Mouse (Mus musculus) neural tube, embryonic 12.5 days (tissue): Measurements from ENCODE around the gene Jaml. TPM values are rescaled to one million over a fixed set of nuclear protein-coding genes. Genes with fewer than 3 reads are reported as not detected.

Experiments used
- ATAC-seq: fragments of 200-750 bp; cut with Nextera tagmentation; 2 replicates; pipeline ENCODE4 v1.8.0; 2017; ENCODE audit warnings: low read depth, mild to moderate bottlenecking, moderate TSS enrichment, moderate library complexity; ENCODE audit not compliant: low FRiP score
- H3K27ac ChIP-seq: fragments of 300-500 bp; sonication (generic); 2 replicates; pipeline ENCODE4 v1.5.1; 2016
- H3K27me3 ChIP-seq: fragments of 300-500 bp; sonication (generic); replicated peaks from 2 replicates; pipeline ENCODE4 v1.6.1; 2016; ENCODE audit warnings: mild to moderate bottlenecking
- H3K36me3 ChIP-seq: fragments of 300-500 bp; sonication (generic); 2 replicates; pipeline ENCODE4 v1.6.1; 2016; ENCODE audit warnings: mild to moderate bottlenecking
- H3K4me1 ChIP-seq: fragments of 300-500 bp; sonication (generic); 2 replicates; pipeline ENCODE4 v1.6.1; 2016
- H3K4me2 ChIP-seq: fragments of 300-500 bp; sonication (generic); replicated peaks from 2 replicates; pipeline ENCODE4 v1.6.1; 2016; ENCODE audit warnings: mild to moderate bottlenecking
- H3K4me3 ChIP-seq: fragments of 300-500 bp; sonication (generic); 2 replicates; pipeline ENCODE4 v1.5.1; 2016
- H3K9ac ChIP-seq: fragments of 300-500 bp; sonication (generic); 2 replicates; pipeline ENCODE4 v1.6.1; 2016; ENCODE audit warnings: mild to moderate bottlenecking
- H3K9me3 ChIP-seq: fragments of 300-500 bp; sonication (generic); 2 replicates; pipeline ENCODE4 v1.6.1; 2016; ENCODE audit warnings: mild to moderate bottlenecking
- WGBS: fragments of 180-500 bp; shearing (Covaris S2); methylation state at CpG from one replicate; pipeline ENCODE4 v1.1.7; 2016; 5-methylcytosine and 5-hydroxymethylcytosine counted together
- polyA plus RNA-seq: library from polyadenylated mRNA; unstranded; fragments of >200 nt; fragmentation: Nextera tagmentation; extraction: Ambion mirVana; gene quantifications from 2 replicates; pipeline ENCODE4 v1.2.1, GENCODE M21; 2016

Gene Jaml
- polyA plus RNA-seq, 1 experiment from 2014 or later = 0.10 TPM

DNA sequence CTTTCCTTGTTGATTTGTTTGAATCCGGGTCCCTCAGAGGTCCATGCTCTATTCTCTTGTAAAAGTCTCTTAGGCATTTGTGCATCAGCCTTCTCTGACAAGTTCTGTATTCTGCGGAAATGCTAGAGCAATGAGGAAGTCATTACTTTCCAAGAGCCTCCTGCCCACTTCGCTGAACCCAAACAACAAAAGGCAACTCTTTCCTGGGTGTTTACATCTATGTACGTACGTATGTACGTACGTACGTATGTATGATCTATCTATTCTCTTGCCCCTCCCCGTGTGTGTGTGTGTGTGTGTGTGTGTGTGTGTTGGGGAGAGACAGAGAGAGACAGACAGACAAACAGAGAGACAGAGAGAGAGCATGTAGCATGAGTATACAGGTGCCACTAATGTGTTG lies 37.8 kb downstream of the Jaml start:
- no peak overlapping the region for H3K27ac ChIP-seq
- H3K9me3 ChIP-seq = no peaks in the 10 kb centered on the region
- H3K9ac ChIP-seq = no peak overlapping the region
- H3K4me1 ChIP-seq = peaks cover 9% of the 10 kb centered on the region
- no peak overlapping the region for H3K4me3 ChIP-seq
- WGBS = 62% methylated on average over 9 of the region's 9 CpGs
- H3K36me3 ChIP-seq = no peaks in the 10 kb centered on the region
- H3K4me2 ChIP-seq = no peak overlapping the region
- H3K27me3 ChIP-seq = peaks cover 3% of the 10 kb centered on the region
- ATAC-seq = no peak

DNA sequence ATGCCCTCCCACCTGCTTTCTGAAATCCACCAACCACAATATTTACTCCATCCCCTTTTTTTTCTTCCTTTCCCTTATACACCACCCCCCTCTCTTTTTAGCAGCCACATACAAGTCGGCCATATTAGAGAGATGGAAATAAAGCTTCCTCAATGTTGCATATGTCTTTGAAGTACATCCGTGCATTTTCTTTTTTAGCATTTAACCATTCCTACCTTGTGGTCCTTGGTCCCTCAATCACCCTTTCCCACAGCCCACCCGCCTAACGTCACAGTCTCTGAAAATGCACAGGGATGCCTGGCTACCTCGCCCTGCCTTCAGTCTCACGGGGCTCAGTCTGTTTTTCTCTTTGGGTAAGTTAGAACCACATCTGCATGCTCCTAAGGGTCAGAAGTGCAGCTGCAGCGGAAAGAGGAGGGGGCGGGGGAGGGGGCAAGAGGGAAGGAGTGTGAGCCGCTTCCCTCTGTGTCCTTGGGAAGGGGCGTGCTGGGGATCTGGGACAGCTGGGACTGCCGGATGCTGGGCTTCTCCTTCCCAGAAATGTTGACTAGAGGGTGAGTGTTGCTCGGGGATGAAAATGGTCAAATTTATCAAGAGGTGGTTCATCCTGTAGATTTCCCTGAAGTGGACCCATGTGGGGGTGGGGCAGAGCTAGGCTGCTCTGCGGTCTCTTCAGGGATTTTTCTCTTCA lies 38.9 kb downstream of the Jaml start, which contains the start of gene Scn2b:
TSS of gene Scn2b (plus strand) at position 42 of the 691 bp plus-strand sequence.
- ATAC-seq = no peak; the same call in 1 of the 2 replicates
- Histone ChIP-seq H3K9ac (peak within 1 kb of the TSS; percentile 62), H3K36me3 (no peaks in the 10 kb centered on the region), H3K4me3 (peak within 1 kb of the TSS; percentile 54), H3K27ac (no peak within 1 kb of the TSS), H3K4me1 (peaks cover 17% of the 10 kb centered on the region), H3K4me2 (peak within 1 kb of the TSS; percentile 62), H3K27me3 (peaks cover 3% of the 10 kb centered on the region), H3K9me3 (no peaks in the 10 kb centered on the region)
- 1% methylated on average over 13 of the region's 13 CpGs for WGBS

DNA sequence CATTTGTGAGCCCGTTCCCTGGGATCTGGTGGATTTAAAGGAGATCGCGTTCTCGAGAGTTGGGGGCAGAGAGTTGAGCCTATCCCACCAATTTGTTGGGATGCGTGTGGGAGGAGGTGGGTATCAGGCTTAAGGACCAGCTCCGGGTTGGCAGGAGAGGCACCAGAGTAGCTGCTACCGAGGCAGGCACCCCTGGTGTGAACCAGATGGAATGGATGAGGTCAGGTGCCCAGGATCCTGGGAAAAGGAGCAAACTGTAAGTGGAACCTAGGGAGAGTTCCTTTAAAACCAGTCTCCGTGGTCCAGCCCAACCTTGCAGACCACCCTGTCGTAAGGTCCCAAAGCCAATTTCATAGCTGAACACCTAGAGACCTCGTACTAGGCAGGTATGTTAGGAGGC lies 39.6 kb downstream of the Jaml start:
- Histone ChIP-seq H3K4me1 (peaks cover 17% of the 10 kb centered on the region), H3K4me2 (peak overlapping the region; percentile 62), H3K9ac (peak overlapping the region; percentile 62), H3K27me3 (peaks cover 3% of the 10 kb centered on the region), H3K9me3 (no peaks in the 10 kb centered on the region), H3K4me3 (peak overlapping the region; percentile 54), H3K36me3 (no peaks in the 10 kb centered on the region), H3K27ac (no peak overlapping the region)
- no peak for ATAC-seq
- 34% methylated on average over 10 of the region's 10 CpGs for WGBS

DNA sequence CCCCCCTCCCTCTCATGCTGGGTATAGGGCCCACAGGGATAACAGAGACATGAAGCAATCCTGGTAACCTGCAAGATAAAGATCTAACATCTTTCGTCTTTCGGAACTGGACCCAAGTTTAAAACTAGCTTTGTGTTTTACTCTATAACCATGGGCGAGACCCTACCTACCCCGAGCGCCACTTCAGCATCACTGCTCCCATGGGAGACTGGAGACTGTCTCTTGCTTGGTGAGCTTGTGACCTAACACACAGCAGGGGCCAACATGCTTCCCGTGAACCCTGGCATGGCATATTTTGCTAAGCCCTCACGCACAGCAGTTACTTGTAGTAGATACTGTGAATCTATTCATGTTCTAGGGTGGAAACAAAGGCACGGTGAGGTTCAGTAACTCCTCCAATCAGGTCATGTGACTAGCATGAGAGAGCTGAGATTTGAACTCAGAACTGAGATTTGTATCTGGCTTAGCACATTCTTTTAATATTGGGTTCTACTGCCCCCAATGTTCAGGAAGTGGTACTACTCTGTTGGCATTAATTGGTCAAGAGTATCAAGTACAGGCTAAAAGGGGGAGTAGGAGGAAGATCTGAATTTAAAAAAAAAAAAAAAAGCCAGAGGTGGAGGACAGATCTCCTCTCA lies 40.5 kb downstream of the Jaml start:
- no peak for ATAC-seq
- 92% methylated on average over 8 of the region's 8 CpGs for WGBS
- Histone ChIP-seq H3K27ac (no peak overlapping the region), H3K27me3 (peaks cover 3% of the 10 kb centered on the region), H3K4me3 (no peak overlapping the region), H3K36me3 (no peaks in the 10 kb centered on the region), H3K9ac (no peak overlapping the region), H3K4me2 (peak overlapping the region; percentile 62), H3K4me1 (peaks cover 17% of the 10 kb centered on the region), H3K9me3 (no peaks in the 10 kb centered on the region)

DNA sequence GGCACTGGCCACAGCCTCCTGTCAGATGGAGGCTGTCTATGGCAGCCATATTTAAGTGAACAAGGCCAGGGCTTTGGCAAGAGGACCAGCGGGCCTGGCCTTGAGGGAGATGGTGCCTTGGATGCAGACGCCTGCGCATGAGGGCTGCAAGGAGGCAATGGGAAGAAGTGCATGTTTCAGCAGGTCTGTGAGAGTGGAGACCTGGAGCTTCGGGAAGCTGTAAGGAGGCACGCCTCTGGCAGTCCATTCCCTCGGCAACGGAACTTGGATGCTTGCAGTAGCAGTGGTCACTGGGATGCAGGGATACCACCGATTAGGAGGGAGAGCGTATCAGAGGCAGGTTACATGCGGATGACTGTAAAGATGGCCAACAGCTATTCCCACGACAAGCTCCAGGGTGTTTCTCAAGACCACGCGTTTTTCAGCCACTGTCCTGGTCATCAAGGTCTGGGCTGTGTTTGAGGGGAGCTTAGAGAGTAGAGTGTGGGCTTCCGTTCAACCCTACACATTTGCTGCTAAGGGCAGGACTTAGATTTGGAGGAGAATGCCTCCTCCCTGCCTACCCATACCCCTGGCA lies 41.1 kb downstream of the Jaml start:
- 90% methylated on average over 14 of the region's 14 CpGs for WGBS
- Histone ChIP-seq H3K9me3 (no peaks in the 10 kb centered on the region), H3K4me1 (peaks cover 17% of the 10 kb centered on the region), H3K4me3 (no peak overlapping the region), H3K9ac (no peak overlapping the region), H3K27ac (no peak overlapping the region), H3K36me3 (no peaks in the 10 kb centered on the region), H3K4me2 (no peak overlapping the region), H3K27me3 (peaks cover 3% of the 10 kb centered on the region)
- ATAC-seq = no peak

DNA sequence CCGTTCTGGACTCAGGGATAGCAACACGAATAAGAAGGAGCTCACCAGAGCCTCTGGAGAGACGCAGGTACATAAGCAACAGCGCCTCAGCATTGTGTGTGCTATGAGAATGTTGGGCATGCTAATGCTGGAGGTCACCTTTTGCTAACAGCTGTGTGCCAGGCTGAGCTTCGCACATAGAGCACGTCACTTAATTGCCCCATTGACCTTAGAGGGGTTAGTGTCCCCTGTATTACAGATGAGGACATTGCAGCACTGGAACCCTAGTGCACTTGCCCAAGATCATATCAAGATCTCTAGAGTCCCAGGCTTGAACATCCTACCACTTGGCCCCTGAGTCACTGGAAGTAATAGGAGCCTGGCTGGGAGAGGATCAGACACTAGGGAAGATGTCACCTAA lies 41.6 kb downstream of the Jaml start:
- 88% methylated on average over 6 of the region's 6 CpGs for WGBS
- Histone ChIP-seq H3K36me3 (peaks cover 5% of the 10 kb centered on the region), H3K4me2 (no peak overlapping the region), H3K9me3 (no peaks in the 10 kb centered on the region), H3K4me3 (no peak overlapping the region), H3K27me3 (peaks cover 3% of the 10 kb centered on the region), H3K4me1 (peaks cover 17% of the 10 kb centered on the region), H3K9ac (no peak overlapping the region), H3K27ac (no peak overlapping the region)
- no peak for ATAC-seq

DNA sequence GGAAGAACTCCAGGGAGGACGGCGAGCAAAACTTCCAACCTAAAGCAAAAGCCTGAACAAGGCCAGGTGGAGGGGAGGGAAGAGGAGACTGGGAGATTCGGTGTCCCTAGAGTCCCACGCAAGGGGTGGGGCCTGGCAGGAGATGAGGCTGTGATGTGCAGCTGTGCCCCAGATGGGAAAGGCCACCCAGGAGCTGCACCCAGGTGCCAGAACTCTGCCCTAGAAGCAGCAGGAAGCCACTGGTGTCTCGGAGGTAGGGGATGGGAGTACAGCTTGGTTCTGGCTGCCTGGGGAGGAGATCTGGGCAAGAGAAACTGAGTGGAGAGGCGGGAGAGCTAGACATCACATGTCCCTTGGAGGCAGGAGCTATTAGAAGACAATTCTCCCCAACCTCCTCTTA lies 42.0 kb downstream of the Jaml start:
- Histone ChIP-seq H3K9ac (0 out of 2 replicates have a peak overlapping the region, but pooled peaks have one; percentile 40), H3K36me3 (peaks cover 8% of the 10 kb centered on the region), H3K4me2 (no peak overlapping the region), H3K27me3 (peaks cover 2% of the 10 kb centered on the region), H3K27ac (no peak overlapping the region), H3K4me3 (no peak overlapping the region), H3K9me3 (no peaks in the 10 kb centered on the region), H3K4me1 (peaks cover 15% of the 10 kb centered on the region)
- ATAC-seq = no peak
- 59% methylated on average over 6 of the region's 6 CpGs for WGBS

DNA sequence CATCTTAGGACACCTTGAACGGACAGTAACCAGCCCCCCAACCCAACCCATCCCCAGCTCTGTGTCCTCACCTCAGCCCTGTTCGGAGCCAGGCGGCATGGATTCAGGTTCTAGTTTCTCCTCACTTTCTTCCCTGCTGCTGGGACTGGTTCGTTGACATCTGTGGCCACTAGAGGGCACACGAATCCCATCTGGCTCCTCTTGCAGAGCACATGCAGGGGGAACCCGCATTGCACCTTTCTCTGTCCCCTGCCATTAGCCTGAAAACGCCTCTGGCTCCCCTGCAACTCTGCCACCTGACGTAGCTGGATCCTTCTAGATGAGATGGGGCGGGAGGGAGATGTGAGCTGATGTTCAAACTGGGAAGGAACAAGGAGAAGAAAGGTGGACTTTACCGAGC lies 42.8 kb downstream of the Jaml start:
- H3K4me3 ChIP-seq = no peak overlapping the region
- H3K9ac ChIP-seq = no peak overlapping the region
- 4% methylated on average over 10 of the region's 10 CpGs for WGBS

DNA sequence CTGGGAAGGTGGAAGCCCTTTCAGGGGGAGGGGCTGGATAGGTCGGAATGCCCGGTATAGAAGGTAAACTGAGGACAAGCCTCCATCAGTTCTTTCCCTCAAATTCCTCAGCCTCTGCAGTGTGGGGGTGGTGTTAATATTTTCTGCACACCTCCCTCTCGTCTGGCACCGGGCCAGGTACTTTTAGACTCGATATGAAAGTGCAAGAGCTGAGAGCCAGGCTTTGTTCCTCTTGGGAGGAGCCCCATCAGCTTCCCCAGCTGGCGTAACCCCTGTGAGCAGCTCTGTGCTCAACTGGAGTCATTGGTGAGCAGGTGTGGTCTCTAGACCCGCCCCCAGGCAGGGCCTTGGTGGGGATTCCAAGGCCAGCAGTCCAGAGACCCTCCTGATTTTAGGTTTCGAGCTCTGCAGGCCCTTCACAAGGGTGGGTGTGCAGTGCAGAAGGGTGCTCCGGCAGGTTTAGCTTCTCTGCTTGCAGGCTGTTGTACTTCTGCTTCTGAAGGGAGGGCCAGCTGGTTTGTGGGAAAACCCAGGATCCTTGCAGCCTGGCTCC lies 43.3 kb downstream of the Jaml start:
- no peak for ATAC-seq
- Histone ChIP-seq H3K4me1 (peaks cover 12% of the 10 kb centered on the region), H3K36me3 (peaks cover 13% of the 10 kb centered on the region), H3K9me3 (no peaks in the 10 kb centered on the region), H3K9ac (no peak overlapping the region), H3K27ac (no peak overlapping the region), H3K27me3 (0 out of 2 replicates have a peak, but pooled peaks cover 4% of the 10 kb centered on the region), H3K4me2 (peak overlapping the region; percentile 45), H3K4me3 (no peak overlapping the region)
- 29% methylated on average over 9 of the region's 9 CpGs for WGBS

More for the DNA sequence above, 42.8 kb downstream of the Jaml start:
- Histone ChIP-seq H3K4me1 (peaks cover 12% of the 10 kb centered on the region), H3K4me2 (peak overlapping the region; percentile 45), H3K9me3 (no peaks in the 10 kb centered on the region), H3K36me3 (peaks cover 13% of the 10 kb centered on the region), H3K27ac (no peak overlapping the region), H3K27me3 (peaks cover 4% of the 10 kb centered on the region; the same call in 1 of the 2 replicates)
- peak; percentile 48; the same call in 1 of the 2 replicates for ATAC-seq

DNA sequence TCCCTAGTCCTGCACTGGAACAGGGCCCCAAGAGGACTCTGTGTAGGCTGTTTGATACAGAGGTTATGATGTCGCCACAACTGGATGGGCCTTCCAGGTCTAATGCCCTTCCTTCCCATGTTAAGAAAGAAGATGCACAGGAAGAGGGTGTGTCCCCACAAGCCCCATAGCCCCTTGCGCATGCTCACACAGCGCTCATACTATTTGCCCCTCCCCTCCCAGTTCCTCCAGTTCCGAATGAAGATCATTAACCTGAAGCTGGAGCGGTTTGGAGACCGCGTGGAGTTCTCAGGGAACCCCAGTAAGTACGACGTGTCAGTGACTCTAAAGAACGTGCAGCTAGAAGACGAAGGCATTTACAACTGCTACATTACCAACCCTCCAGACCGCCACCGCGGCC lies 46.2 kb downstream of the Jaml start:
- H3K4me2 ChIP-seq = no peak overlapping the region
- H3K4me1 ChIP-seq = peaks cover 9% of the 10 kb centered on the region
- 0 out of 2 replicates have a peak, but pooled peaks cover 4% of the 10 kb centered on the region for H3K27me3 ChIP-seq
- no peak overlapping the region for H3K4me3 ChIP-seq
- H3K27ac ChIP-seq = no peak overlapping the region
- H3K9me3 ChIP-seq = no peaks in the 10 kb centered on the region
- ATAC-seq = no peak
- no peak overlapping the region for H3K9ac ChIP-seq
- peaks cover 13% of the 10 kb centered on the region for H3K36me3 ChIP-seq
- 92% methylated on average over 14 of the region's 14 CpGs for WGBS

DNA sequence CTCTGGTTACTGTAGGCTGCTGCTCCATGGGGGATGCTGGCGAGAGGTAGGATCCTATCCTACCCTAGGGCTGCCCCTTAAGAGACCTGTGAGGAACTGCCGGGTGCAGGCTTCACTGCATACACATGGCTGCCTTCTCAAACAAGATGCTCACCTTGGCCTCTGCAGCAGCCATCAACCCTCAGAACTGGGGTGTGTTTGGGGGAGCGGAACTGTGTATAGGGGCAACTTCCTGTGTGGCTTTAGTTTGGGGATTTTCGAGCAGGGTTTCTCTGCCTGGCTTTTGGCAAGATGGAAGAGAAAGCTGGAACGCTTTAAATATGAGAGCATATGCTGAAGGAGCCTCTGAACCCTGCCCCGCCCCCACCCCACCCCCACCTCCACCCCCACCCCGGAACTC lies 48.0 kb downstream of the Jaml start:
- peaks cover 13% of the 10 kb centered on the region for H3K36me3 ChIP-seq
- WGBS = 66% methylated on average over 7 of the region's 7 CpGs
- H3K4me2 ChIP-seq = no peak overlapping the region
- no peaks in the 10 kb centered on the region for H3K9me3 ChIP-seq
- no peak overlapping the region for H3K4me3 ChIP-seq
- peaks cover 4% of the 10 kb centered on the region; the same call in 1 of the 2 replicates for H3K27me3 ChIP-seq
- peaks cover 7% of the 10 kb centered on the region for H3K4me1 ChIP-seq
- no peak for ATAC-seq
- no peak overlapping the region for H3K27ac ChIP-seq
- H3K9ac ChIP-seq = no peak overlapping the region

DNA sequence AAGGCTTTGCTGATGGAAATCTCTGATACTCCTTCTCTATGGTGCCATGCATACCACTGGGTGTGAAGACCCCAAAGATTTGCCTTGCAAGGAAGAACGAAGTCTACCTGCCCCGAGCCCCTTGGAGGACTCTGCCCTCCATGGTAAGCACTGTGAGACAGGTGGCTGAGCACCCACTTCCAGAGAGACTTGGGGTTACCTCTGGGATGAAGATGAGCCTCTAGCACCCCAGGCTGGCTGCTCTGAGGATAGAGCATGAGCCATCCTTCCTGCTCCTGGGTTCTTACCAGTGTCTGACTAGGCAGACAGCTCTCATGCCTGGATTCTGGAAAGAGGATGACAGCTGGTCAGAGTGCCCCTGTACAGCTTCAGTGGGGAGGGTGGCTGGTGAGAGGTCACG lies 51.1 kb downstream of the Jaml start:
- H3K27ac ChIP-seq = no peak overlapping the region
- no peak overlapping the region for H3K4me2 ChIP-seq
- ATAC-seq = no peak
- H3K36me3 ChIP-seq = peaks cover 12% of the 10 kb centered on the region
- no peaks in the 10 kb centered on the region for H3K4me1 ChIP-seq
- 90% methylated on average over 3 of the region's 3 CpGs for WGBS
- no peak overlapping the region for H3K9ac ChIP-seq
- no peak overlapping the region for H3K4me3 ChIP-seq
- peaks cover 15% of the 10 kb centered on the region for H3K27me3 ChIP-seq
- no peaks in the 10 kb centered on the region for H3K9me3 ChIP-seq
